Mouse (Mus musculus): ENCODE results near the gene Ipo13. TPM values are rescaled to one million over a fixed set of nuclear protein-coding genes. Genes with fewer than 3 reads are reported as not detected.

Gene Ipo13
- polyA plus RNA-seq, 1 experiment from 2014 or later = 40.3 TPM

- H3K4me3 ChIP-seq (replicated peaks) = no peak overlapping the region
- 81% methylated on average over 5 of the region's 5 CpGs for WGBS
Observed at GRCm38 (mm10) chr4:117878703-117879102, 36.1 kb downstream of the Ipo13 start.

GRCm38 (mm10) chr4:117878301-117878700, 36.5 kb downstream of the Ipo13 start:
- Histone ChIP-seq H3K27me3 (no peaks in the 10 kb centered on the region), H3K27ac (no peak overlapping the region), H3K9ac (replicated peaks) (0 out of 2 replicates have a peak overlapping the region, but pooled peaks have one; percentile 0), H3K36me3 (peaks cover 80% of the 10 kb centered on the region), H3K4me3 (replicated peaks) (no peak overlapping the region), H3K4me2 (no peak overlapping the region), H3K9me3 (no peaks in the 10 kb centered on the region), H3K4me1 (replicated peaks) (peaks cover 14% of the 10 kb centered on the region)
- no peak for ATAC-seq (ENCODE audit: insufficient number of reproducible peaks, insufficient read depth, low FRiP score, low TSS enrichment, low read depth)
- WGBS = 55% methylated on average over 10 of the region's 10 CpGs

More at GRCm38 (mm10) chr4:117878703-117879102, 36.1 kb downstream of the Ipo13 start:
- no peak for ATAC-seq (ENCODE audit: insufficient number of reproducible peaks, insufficient read depth, low FRiP score, low TSS enrichment, low read depth)
- Histone ChIP-seq H3K9ac (replicated peaks) (no peak overlapping the region), H3K4me2 (no peak overlapping the region), H3K4me1 (replicated peaks) (peaks cover 15% of the 10 kb centered on the region), H3K36me3 (peaks cover 76% of the 10 kb centered on the region), H3K27me3 (no peaks in the 10 kb centered on the region), H3K9me3 (no peaks in the 10 kb centered on the region), H3K27ac (no peak overlapping the region)

- peaks cover 15% of the 10 kb centered on the region for H3K4me1 ChIP-seq (replicated peaks)
- H3K4me3 ChIP-seq (replicated peaks) = no peak overlapping the region
- WGBS = 93% methylated on average over 9 of the region's 9 CpGs
- no peak for ATAC-seq (ENCODE audit: insufficient number of reproducible peaks, insufficient read depth, low FRiP score, low TSS enrichment, low read depth)
- H3K27ac ChIP-seq = no peak overlapping the region
- H3K36me3 ChIP-seq = peaks cover 59% of the 10 kb centered on the region
- H3K4me2 ChIP-seq = no peak overlapping the region
- H3K27me3 ChIP-seq = no peaks in the 10 kb centered on the region
- no peaks in the 10 kb centered on the region for H3K9me3 ChIP-seq
- no peak overlapping the region for H3K9ac ChIP-seq (replicated peaks)
Observed at GRCm38 (mm10) chr4:117873615-117874014, 41.2 kb downstream of the Ipo13 start.

- Histone ChIP-seq H3K36me3 (peaks cover 49% of the 10 kb centered on the region), H3K9ac (replicated peaks) (no peak within 1 kb of the TSS; the same call in 1 of the 2 replicates), H3K9me3 (no peaks in the 10 kb centered on the region), H3K27me3 (no peaks in the 10 kb centered on the region), H3K27ac (no peak within 1 kb of the TSS), H3K4me2 (peak within 1 kb of the TSS; percentile 49), H3K4me3 (replicated peaks) (peak within 1 kb of the TSS; percentile 21), H3K4me1 (replicated peaks) (peaks cover 24% of the 10 kb centered on the region)
- peak; percentile 22; the same call in 1 of the 2 replicates for ATAC-seq (ENCODE audit: insufficient number of reproducible peaks, insufficient read depth, low FRiP score, low TSS enrichment, low read depth)
- WGBS = 5% methylated on average over 14 of the region's 14 CpGs
Observed at GRCm38 (mm10) chr4:117872471-117872886, 42.3 kb downstream of the Ipo13 start, which contains the start of gene Ccdc24. Gene Ccdc24 (minus strand): TSS chr4:117872557.

- Histone ChIP-seq H3K9ac (replicated peaks) (no peak overlapping the region), H3K27me3 (no peaks in the 10 kb centered on the region), H3K9me3 (no peaks in the 10 kb centered on the region), H3K4me1 (replicated peaks) (peaks cover 25% of the 10 kb centered on the region), H3K4me2 (peak overlapping the region; percentile 49), H3K4me3 (replicated peaks) (no peak overlapping the region), H3K27ac (no peak overlapping the region), H3K36me3 (peaks cover 42% of the 10 kb centered on the region)
- WGBS = 45% methylated on average over 7 of the region's 7 CpGs
- no peak for ATAC-seq (ENCODE audit: insufficient number of reproducible peaks, insufficient read depth, low FRiP score, low TSS enrichment, low read depth)
Observed at GRCm38 (mm10) chr4:117871787-117872186, 43.0 kb downstream of the Ipo13 start.

GRCm38 (mm10) chr4:117870437-117870836, 44.4 kb downstream of the Ipo13 start:
- no peak overlapping the region for H3K9ac ChIP-seq (replicated peaks)
- 68% methylated on average over 1 of the region's 1 CpGs for WGBS
- no peaks in the 10 kb centered on the region for H3K27me3 ChIP-seq
- H3K4me1 ChIP-seq (replicated peaks) = peaks cover 31% of the 10 kb centered on the region
- no peak overlapping the region for H3K4me2 ChIP-seq
- peaks cover 29% of the 10 kb centered on the region for H3K36me3 ChIP-seq
- no peaks in the 10 kb centered on the region for H3K9me3 ChIP-seq
- no peak overlapping the region for H3K4me3 ChIP-seq (replicated peaks)
- no peak for ATAC-seq (ENCODE audit: insufficient number of reproducible peaks, insufficient read depth, low FRiP score, low TSS enrichment, low read depth)
- H3K27ac ChIP-seq = no peak overlapping the region

GRCm38 (mm10) chr4:117869317-117869716, 45.5 kb downstream of the Ipo13 start:
- H3K9ac ChIP-seq (replicated peaks) = no peak overlapping the region
- H3K9me3 ChIP-seq = no peaks in the 10 kb centered on the region
- no peak overlapping the region for H3K4me3 ChIP-seq (replicated peaks)
- H3K4me2 ChIP-seq = no peak overlapping the region
- no peaks in the 10 kb centered on the region for H3K27me3 ChIP-seq
- peaks cover 31% of the 10 kb centered on the region for H3K4me1 ChIP-seq (replicated peaks)
- no peak for ATAC-seq (ENCODE audit: insufficient number of reproducible peaks, insufficient read depth, low FRiP score, low TSS enrichment, low read depth)
- peaks cover 27% of the 10 kb centered on the region for H3K36me3 ChIP-seq
- 66% methylated on average over 9 of the region's 9 CpGs for WGBS
- H3K27ac ChIP-seq = no peak overlapping the region

GRCm38 (mm10) chr4:117867823-117868222, 47.0 kb downstream of the Ipo13 start:
- peaks cover 28% of the 10 kb centered on the region for H3K36me3 ChIP-seq
- WGBS = 13% methylated on average over 24 of the region's 24 CpGs
- no peaks in the 10 kb centered on the region for H3K27me3 ChIP-seq
- H3K4me1 ChIP-seq (replicated peaks) = peaks cover 27% of the 10 kb centered on the region
- peak overlapping the region; percentile 35 for H3K4me2 ChIP-seq
- no peak overlapping the region for H3K4me3 ChIP-seq (replicated peaks)
- 0 out of 2 replicates have a peak overlapping the region, but pooled peaks have one; percentile 34 for H3K9ac ChIP-seq (replicated peaks)
- no peaks in the 10 kb centered on the region for H3K9me3 ChIP-seq
- no peak for ATAC-seq (ENCODE audit: insufficient number of reproducible peaks, insufficient read depth, low FRiP score, low TSS enrichment, low read depth)
- H3K27ac ChIP-seq = no peak overlapping the region

GRCm38 (mm10) chr4:117867000-117867399, 47.8 kb downstream of the Ipo13 start:
- H3K4me3 ChIP-seq (replicated peaks) = no peak overlapping the region
- H3K27me3 ChIP-seq = no peaks in the 10 kb centered on the region
- no peak overlapping the region for H3K27ac ChIP-seq
- H3K9me3 ChIP-seq = no peaks in the 10 kb centered on the region
- WGBS = 79% methylated on average over 6 of the region's 6 CpGs
- H3K4me1 ChIP-seq (replicated peaks) = peaks cover 19% of the 10 kb centered on the region
- H3K9ac ChIP-seq (replicated peaks) = no peak overlapping the region; the same call in 1 of the 2 replicates
- peaks cover 36% of the 10 kb centered on the region for H3K36me3 ChIP-seq
- H3K4me2 ChIP-seq = no peak overlapping the region
- no peak for ATAC-seq (ENCODE audit: insufficient number of reproducible peaks, insufficient read depth, low FRiP score, low TSS enrichment, low read depth)

- Histone ChIP-seq H3K36me3 (peaks cover 40% of the 10 kb centered on the region), H3K27me3 (no peaks in the 10 kb centered on the region), H3K4me1 (replicated peaks) (peaks cover 16% of the 10 kb centered on the region), H3K4me2 (no peak overlapping the region), H3K27ac (no peak overlapping the region), H3K9ac (replicated peaks) (no peak overlapping the region), H3K4me3 (replicated peaks) (no peak overlapping the region), H3K9me3 (no peaks in the 10 kb centered on the region)
- no peak for ATAC-seq (ENCODE audit: insufficient number of reproducible peaks, insufficient read depth, low FRiP score, low TSS enrichment, low read depth)
- 59% methylated on average over 9 of the region's 9 CpGs for WGBS
Observed at GRCm38 (mm10) chr4:117866083-117866482, 48.7 kb downstream of the Ipo13 start.

- 39% methylated on average over 4 of the region's 4 CpGs for WGBS
- H3K9me3 ChIP-seq = no peaks in the 10 kb centered on the region
- no peak overlapping the region for H3K4me2 ChIP-seq
- H3K9ac ChIP-seq (replicated peaks) = no peak overlapping the region
- H3K36me3 ChIP-seq = peaks cover 36% of the 10 kb centered on the region
- H3K27ac ChIP-seq = no peak overlapping the region
- H3K4me3 ChIP-seq (replicated peaks) = no peak overlapping the region
- peaks cover 10% of the 10 kb centered on the region for H3K4me1 ChIP-seq (replicated peaks)
- H3K27me3 ChIP-seq = no peaks in the 10 kb centered on the region
- no peak for ATAC-seq (ENCODE audit: insufficient number of reproducible peaks, insufficient read depth, low FRiP score, low TSS enrichment, low read depth)
Observed at GRCm38 (mm10) chr4:117862823-117863222, 52.0 kb downstream of the Ipo13 start.

GRCm38 (mm10) chr4:117860570-117860969, 54.2 kb downstream of the Ipo13 start:
- Histone ChIP-seq H3K4me2 (no peak overlapping the region), H3K36me3 (peaks cover 56% of the 10 kb centered on the region), H3K4me1 (replicated peaks) (peaks cover 4% of the 10 kb centered on the region; the same call in 1 of the 2 replicates), H3K27me3 (no peaks in the 10 kb centered on the region), H3K27ac (no peak overlapping the region), H3K4me3 (replicated peaks) (no peak overlapping the region), H3K9ac (replicated peaks) (no peak overlapping the region), H3K9me3 (no peaks in the 10 kb centered on the region)
- WGBS = 88% methylated on average over 9 of the region's 9 CpGs
- ATAC-seq (ENCODE audit: insufficient number of reproducible peaks, insufficient read depth, low FRiP score, low TSS enrichment, low read depth) = no peak
